Mouse (Mus musculus) G1E (cell line): ENCODE measurements around the gene 6030468B19Rik. TPM values are rescaled to one million over a fixed set of nuclear protein-coding genes. Genes with fewer than 3 reads are reported as not detected.
A peak's percentile ranks its signal among the peaks of the same experiment; 100 is the strongest.

ENCODE experiments used
- ATAC-seq: 2 replicates; pipeline ENCODE4 v1.8.0; 2016; ENCODE audit warnings: mild to moderate bottlenecking; ENCODE audit not compliant: insufficient number of reproducible peaks, poor library complexity, low FRiP score, severe bottlenecking; ENCODE audit errors: extremely low read depth
- DNase-seq: peaks from one replicate; pipeline ENCODE4 v3.0.0; 2012; ENCODE audit warnings: low spot score
- H3K27me3 ChIP-seq: 2 replicates; pipeline ENCODE4 v1.6.1; 2012; ENCODE audit warnings: mild to moderate bottlenecking, low read length, inconsistent platforms; ENCODE audit not compliant: insufficient read depth
- H3K36me3 ChIP-seq: replicated peaks from 2 replicates; pipeline ENCODE3; 2012; ENCODE audit warnings: mild to moderate bottlenecking, inconsistent platforms
- H3K4me1 ChIP-seq: 2 replicates; pipeline ENCODE4 v1.6.1; 2012; ENCODE audit warnings: low read depth, low read length, inconsistent platforms, mixed read lengths; ENCODE audit not compliant: insufficient read depth
- H3K4me3 ChIP-seq: 2 replicates; pipeline ENCODE4 v1.5.1; 2012; ENCODE audit warnings: low read depth, mild to moderate bottlenecking, inconsistent platforms, low read length, moderate library complexity, mixed read lengths
- H3K9me3 ChIP-seq: replicated peaks from 2 replicates; pipeline ENCODE4 v1.6.1; 2012; ENCODE audit warnings: inconsistent platforms
- CTCF ChIP-seq: IDR thresholded peaks from 2 replicates; pipeline ENCODE4 v1.5.1; 2012; ENCODE audit warnings: low read depth, low read length, inconsistent platforms, mixed read lengths
- GATA1 ChIP-seq: IDR thresholded peaks from 2 replicates; pipeline ENCODE4 v1.6.1; 2012; ENCODE audit warnings: borderline replicate concordance, low read length, inconsistent platforms, mixed read lengths
- GATA2 ChIP-seq: IDR thresholded peaks from 2 replicates; pipeline ENCODE4 v1.6.1; 2012; ENCODE audit warnings: low read depth, low read length, inconsistent platforms, borderline replicate concordance
- POLR2AphosphoS5 ChIP-seq: IDR thresholded peaks from 2 replicates; pipeline ENCODE4 v1.6.1; 2012; ENCODE audit warnings: low read depth, low read length, inconsistent platforms; ENCODE audit not compliant: insufficient replicate concordance
- TAL1 ChIP-seq: conservative IDR thresholded peaks from 2 replicates; pipeline ENCODE4 v1.6.1; 2012; ENCODE audit warnings: low read depth, low read length, inconsistent platforms, mixed read lengths
- polyA plus RNA-seq: library from polyadenylated mRNA; stranded (reverse); fragments of >175 nt; gene quantifications from 2 replicates; pipeline ENCODE4 v1.2.3, GENCODE M21; 2012
- total RNA-seq, 2 experiments: library from RNA; stranded (forward) in 1 of 2; stranded (reverse) in 1 of 2; fragments of 200-1000 nt in 1 of 2; fragments of >200 nt in 1 of 2; fragmentation: Nextera tagmentation in 1 of 2; gene quantifications; 2 replicates each; pipeline ENCODE4 v1.2.3; 2014 to 2017

The 6030468B19Rik gene
- total and polyA plus RNA-seq, 3 experiments = 3.3 to 20.9 (median 10.3) TPM

- H3K36me3 ChIP-seq = peaks cover 13% of the 10 kb centered on the region
- ATAC-seq (no peak), DNase-seq (no peak)
- H3K27me3 ChIP-seq = no peaks in the 10 kb centered on the region
- H3K9me3 ChIP-seq = no peaks in the 10 kb centered on the region
- H3K4me1 ChIP-seq = peaks cover 52% of the 10 kb centered on the region
- TF ChIP-seq TAL1 (no peak), GATA2 (no peak), POLR2AphosphoS5 (no peak), CTCF (no peak), GATA1 (no peak)
- H3K4me3 ChIP-seq = no peak overlapping the region
Observed at GRCm38 (mm10) chr11:117834086-117834485, 36.6 kb downstream of the 6030468B19Rik start.

- TF ChIP-seq POLR2AphosphoS5 (no peak), CTCF (no peak), GATA2 (no peak), GATA1 (no peak), TAL1 (no peak)
- Histone ChIP-seq H3K4me1 (peaks cover 38% of the 10 kb centered on the region), H3K36me3 (peaks cover 6% of the 10 kb centered on the region), H3K27me3 (peaks cover 7% of the 10 kb centered on the region), H3K4me3 (no peak overlapping the region), H3K9me3 (no peaks in the 10 kb centered on the region)
- DNase-seq (no peak), ATAC-seq (no peak)
Observed at GRCm38 (mm10) chr11:117836306-117836705, 38.8 kb downstream of the 6030468B19Rik start.

- TF ChIP-seq GATA1 (no peak), CTCF (no peak), POLR2AphosphoS5 (no peak), GATA2 (no peak), TAL1 (no peak)
- peaks cover 4% of the 10 kb centered on the region for H3K36me3 ChIP-seq
- peaks cover 15% of the 10 kb centered on the region for H3K27me3 ChIP-seq
- ATAC-seq (no peak; the same call in 1 of the 2 replicates), DNase-seq (peak; percentile 37)
- H3K4me1 ChIP-seq = peaks cover 24% of the 10 kb centered on the region
- H3K9me3 ChIP-seq = no peaks in the 10 kb centered on the region
- no peak overlapping the region for H3K4me3 ChIP-seq
Observed at GRCm38 (mm10) chr11:117838572-117838971, 41.1 kb downstream of the 6030468B19Rik start.

- peaks cover 24% of the 10 kb centered on the region for H3K4me1 ChIP-seq
- ATAC-seq (no peak), DNase-seq (no peak)
- no peak overlapping the region for H3K4me3 ChIP-seq
- no peak for TF ChIP-seq POLR2AphosphoS5
- no peak for TF ChIP-seq GATA2
- TF ChIP-seq CTCF = no peak
- TF ChIP-seq TAL1 = no peak
- TF ChIP-seq GATA1 = no peak
- peaks cover 4% of the 10 kb centered on the region for H3K36me3 ChIP-seq
- H3K27me3 ChIP-seq = peaks cover 15% of the 10 kb centered on the region
- H3K9me3 ChIP-seq = no peaks in the 10 kb centered on the region
Observed at GRCm38 (mm10) chr11:117839021-117839420, 41.6 kb downstream of the 6030468B19Rik start.

GRCm38 (mm10) chr11:117840910-117841309, 43.5 kb downstream of the 6030468B19Rik start:
- Histone ChIP-seq H3K9me3 (no peaks in the 10 kb centered on the region), H3K4me3 (no peak overlapping the region), H3K36me3 (no peaks in the 10 kb centered on the region), H3K4me1 (peaks cover 22% of the 10 kb centered on the region), H3K27me3 (peaks cover 15% of the 10 kb centered on the region)
- TF ChIP-seq GATA2 (no peak), POLR2AphosphoS5 (no peak), GATA1 (no peak), TAL1 (no peak), CTCF (no peak)
- DNase-seq (no peak), ATAC-seq (no peak)

GRCm38 (mm10) chr11:117843434-117843833, 46.0 kb downstream of the 6030468B19Rik start:
- Histone ChIP-seq H3K27me3 (peaks cover 15% of the 10 kb centered on the region), H3K4me3 (no peak overlapping the region), H3K9me3 (no peaks in the 10 kb centered on the region), H3K36me3 (no peaks in the 10 kb centered on the region), H3K4me1 (peaks cover 22% of the 10 kb centered on the region)
- no peak for TF ChIP-seq TAL1
- TF ChIP-seq GATA2 = no peak
- TF ChIP-seq CTCF = no peak
- TF ChIP-seq GATA1 = no peak
- TF ChIP-seq POLR2AphosphoS5 = no peak
- no peak for ATAC-seq
- no peak for DNase-seq

GRCm38 (mm10) chr11:117844997-117845396, 47.5 kb downstream of the 6030468B19Rik start:
- no peak for ATAC-seq
- TF ChIP-seq GATA1 = no peak
- TF ChIP-seq GATA2 = no peak
- no peak for TF ChIP-seq TAL1
- TF ChIP-seq POLR2AphosphoS5 = no peak
- TF ChIP-seq CTCF = no peak

More at GRCm38 (mm10) chr11:117844997-117845396, 47.5 kb downstream of the 6030468B19Rik start:
- Histone ChIP-seq H3K9me3 (no peaks in the 10 kb centered on the region), H3K36me3 (no peaks in the 10 kb centered on the region), H3K27me3 (peaks cover 15% of the 10 kb centered on the region), H3K4me1 (peaks cover 18% of the 10 kb centered on the region), H3K4me3 (no peak overlapping the region)
- no peak for DNase-seq
